Mouse (Mus musculus) c-Kit-positive CD71-negative TER-119-negative erythroid progenitor cells, embryonic 14.5 days (primary cell): ENCODE measurements around the gene Lpar5.
A peak's percentile ranks its signal among the peaks of the same experiment; 100 is the strongest.

Experiments used
- DNase-seq: peaks from one replicate; pipeline ENCODE4 v3.0.0-alpha.2; 2013; ENCODE audit warnings: low read depth

The Lpar5 gene

GRCm38 (mm10) chr6:125129710-125130402 lies 62.1 kb downstream of the Lpar5 start:
- no peak for DNase-seq

- peak; percentile 92 for DNase-seq
Observed at GRCm38 (mm10) chr6:125131302-125132156, 63.8 kb downstream of the Lpar5 start, which contains the start of gene Nop2. Gene Nop2 (plus strand): TSS chr6:125131909.
